Mouse (Mus musculus): ENCODE results near the gene Tfap2a.

GRCm38 (mm10) chr13:40705821-40706425 lies 32.3 kb downstream of the Tfap2a start:
- TF ChIP-seq CTCF (IDR thresholded peaks at IDR 0.05; ENCODE audit: low read depth) (no peak), EP300 (optimal IDR thresholded peaks at IDR 0.05) (no peak)

Measured in stomach, postnatal 0 days (tissue).